Mouse (Mus musculus): ENCODE data around the gene Sco1. TPM values are rescaled to one million over a fixed set of nuclear protein-coding genes. Genes with fewer than 3 reads are reported as not detected.
A peak's percentile ranks its signal among the peaks of the same experiment; 100 is the strongest.

Sco1 gene
- total and polyA plus RNA-seq, 3 experiments, result 14.1 to 32.9 TPM; not detected in 1

DNA sequence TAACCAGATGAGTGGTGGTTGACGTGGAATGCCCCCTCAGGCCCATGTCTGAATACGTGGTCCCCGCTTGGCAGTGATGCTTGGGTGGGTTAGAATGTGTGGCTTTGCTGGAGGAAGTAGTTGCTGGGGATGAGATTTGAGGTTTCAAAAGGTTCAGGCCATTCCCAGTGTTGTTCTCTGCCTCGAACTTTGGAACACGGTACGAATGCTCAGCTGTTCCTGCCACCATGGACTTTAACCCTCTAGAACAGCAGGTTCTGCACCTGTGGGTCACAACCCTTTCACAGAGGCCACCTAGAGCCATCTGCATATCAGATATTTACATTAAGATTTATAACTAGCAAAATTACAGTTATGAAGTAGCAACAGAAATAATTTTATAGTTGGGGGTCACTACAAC is 16.2 kb upstream of the Sco1 start (continued):
- no peak for TF ChIP-seq GATA1 (IDR thresholded peaks at IDR 0.05; ENCODE audit: low read depth, low read length)

DNA sequence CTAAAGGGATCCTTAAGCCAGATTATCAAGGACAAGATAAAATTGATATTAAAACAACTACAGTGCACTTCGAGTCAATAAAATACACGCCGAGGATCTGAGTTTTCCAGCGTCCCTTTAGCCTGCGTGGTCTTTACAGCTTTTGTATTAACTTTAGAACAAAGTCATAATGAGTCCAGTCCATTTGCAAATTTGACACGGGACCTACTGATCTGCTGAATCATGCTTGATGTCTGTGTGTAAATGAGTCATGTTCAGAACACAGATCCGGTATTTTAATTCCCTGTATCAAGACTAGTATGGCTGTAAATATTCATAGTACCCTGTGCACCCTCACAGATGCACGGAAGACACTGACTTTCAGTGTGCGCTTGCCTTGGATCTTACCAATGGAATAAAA is 15.6 kb upstream of the Sco1 start:
- no peak for TF ChIP-seq USF2 (IDR thresholded peaks at IDR 0.05; ENCODE audit: borderline replicate concordance in 1 of 2, insufficient read depth in 1 of 2, low read depth in 1 of 2, low read length in 2 of 2)
- TF ChIP-seq POLR2AphosphoS2 (IDR thresholded peaks at IDR 0.05; ENCODE audit: low read length), result 0 out of 2 replicates have a peak, but pooled peaks have one; percentile 53
- no peak for TF ChIP-seq NRF1 (IDR thresholded peaks at IDR 0.05; ENCODE audit: insufficient read depth, low read depth, low read length, poor library complexity, severe bottlenecking)
- no peak for TF ChIP-seq SMC3 (IDR thresholded peaks at IDR 0.05; ENCODE audit: low read depth, low read length)
- no peak for TF ChIP-seq TAL1 (IDR thresholded peaks at IDR 0.05; ENCODE audit: low read length)
- Histone ChIP-seq H3K79me2 (ENCODE audit: control insufficient read depth, insufficient read depth, low read length, poor library complexity) (no peaks in the 10 kb centered on the region), H3K36me3 (ENCODE audit: control insufficient read depth in 1 of 2, insufficient read depth in 2 of 2, low read length in 2 of 2) (peaks cover 0 to 6% of the 10 kb centered on the region in 2 experiments; a peak in 2 of 4 replicates), H3K4me1 (ENCODE audit: control insufficient read depth in 1 of 2, insufficient read depth in 2 of 2, low read length in 2 of 2) (no peaks in the 10 kb centered on the region), H3K9me3 (replicated peaks; ENCODE audit: insufficient read depth, low read length) (no peaks in the 10 kb centered on the region), H3K27ac (ENCODE audit: control insufficient read depth, low read depth, low read length) (no peak overlapping the region), H3K4me3 (ENCODE audit: control insufficient read depth in 1 of 2, insufficient read depth in 1 of 2, low read depth in 2 of 2, low read length in 2 of 2) (no peak overlapping the region), H3K27me3 (ENCODE audit: control insufficient read depth in 1 of 2, insufficient read depth in 2 of 2, low read length in 2 of 2) (no peaks in the 10 kb centered on the region), H3K9ac (ENCODE audit: control insufficient read depth, low read depth, low read length, poor library complexity, severe bottlenecking) (no peak overlapping the region)
- no peak for DNase-seq (ENCODE audit: low read depth, low spot score)

DNA sequence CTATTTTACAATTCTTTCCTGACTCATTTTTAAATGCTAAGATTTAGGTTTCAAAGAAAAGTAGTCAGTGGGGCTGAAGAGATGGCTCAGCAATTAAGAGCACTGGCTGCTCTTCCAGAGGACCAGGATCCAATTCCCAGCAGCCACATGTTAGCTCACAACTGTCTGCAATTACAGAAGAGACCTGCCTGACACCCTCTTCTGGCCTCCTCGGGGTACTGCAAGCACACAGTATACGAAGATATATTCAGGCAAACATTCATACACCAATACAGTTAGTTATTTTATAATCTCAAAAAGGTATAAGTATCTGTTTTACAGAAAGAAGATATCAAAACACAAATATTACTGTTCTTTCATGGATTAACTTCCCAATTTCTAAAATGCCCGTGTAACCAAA is 12.7 kb upstream of the Sco1 start:
- Histone ChIP-seq H3K4me3 (ENCODE audit: control insufficient read depth in 1 of 2, insufficient read depth in 1 of 2, low read depth in 2 of 2, low read length in 2 of 2) (no peak overlapping the region), H3K9me3 (replicated peaks; ENCODE audit: insufficient read depth, low read length) (no peaks in the 10 kb centered on the region), H3K79me2 (ENCODE audit: control insufficient read depth, insufficient read depth, low read length, poor library complexity) (no peaks in the 10 kb centered on the region), H3K27ac (ENCODE audit: control insufficient read depth, low read depth, low read length) (no peak overlapping the region), H3K36me3 (ENCODE audit: control insufficient read depth in 1 of 2, insufficient read depth in 2 of 2, low read length in 2 of 2) (peaks cover 0 to 6% of the 10 kb centered on the region in 2 experiments; a peak in 2 of 4 replicates), H3K9ac (ENCODE audit: control insufficient read depth, low read depth, low read length, poor library complexity, severe bottlenecking) (no peak overlapping the region), H3K27me3 (ENCODE audit: control insufficient read depth in 1 of 2, insufficient read depth in 2 of 2, low read length in 2 of 2) (no peaks in the 10 kb centered on the region), H3K4me1 (ENCODE audit: control insufficient read depth in 1 of 2, insufficient read depth in 2 of 2, low read length in 2 of 2) (no peaks in the 10 kb centered on the region)
- TF ChIP-seq BHLHE40 (IDR thresholded peaks at IDR 0.05; ENCODE audit: borderline replicate concordance, low read depth, low read length) (no peak), RCOR1 (IDR thresholded peaks at IDR 0.05; ENCODE audit: low read depth, low read length) (no peak), POLR2A (IDR thresholded peaks at IDR 0.05; ENCODE audit: control insufficient read depth in 1 of 2, insufficient read depth in 1 of 2, low read depth in 1 of 2, low read length in 2 of 2, poor library complexity in 1 of 2) (no peak), SIN3A (IDR thresholded peaks at IDR 0.05; ENCODE audit: low read length) (no peak), MAZ (IDR thresholded peaks at IDR 0.05; ENCODE audit: low read depth, low read length) (no peak), HCFC1 (IDR thresholded peaks at IDR 0.05; ENCODE audit: low read depth, low read length) (no peak), TCF12 (IDR thresholded peaks at IDR 0.05; ENCODE audit: low read depth, low read length) (no peak), GATA1 (IDR thresholded peaks at IDR 0.05; ENCODE audit: low read depth, low read length) (no peak), MAFK (IDR thresholded peaks at IDR 0.05; ENCODE audit: borderline replicate concordance, low read depth, low read length) (no peak), ZC3H11A (IDR thresholded peaks at IDR 0.05; ENCODE audit: low read depth, low read length) (no peak), MEF2A (IDR thresholded peaks at IDR 0.05; ENCODE audit: extremely low read depth, insufficient replicate concordance, low read depth, low read length, poor library complexity, severe bottlenecking) (no peak), CHD1 (IDR thresholded peaks at IDR 0.05; ENCODE audit: low read depth, low read length) (no peak), KAT2A (conservative IDR thresholded peaks at IDR 0.05; ENCODE audit: low read depth, low read length) (no peak), MXI1 (IDR thresholded peaks at IDR 0.05; ENCODE audit: low read depth, low read length) (no peak), MYB (IDR thresholded peaks at IDR 0.05; ENCODE audit: low read depth, low read length) (no peak), ETS1 (IDR thresholded peaks at IDR 0.05; ENCODE audit: low read depth, low read length) (no peak), EP300 (IDR thresholded peaks at IDR 0.05; ENCODE audit: low read depth in 1 of 2, low read length in 2 of 2) (no peak), ZMIZ1 (IDR thresholded peaks at IDR 0.05; ENCODE audit: low read depth, low read length) (no peak), POLR2AphosphoS5 (IDR thresholded peaks at IDR 0.05; ENCODE audit: borderline replicate concordance, low read depth, low read length) (no peak), CHD2 (IDR thresholded peaks at IDR 0.05; ENCODE audit: low read length) (no peak), SMC3 (IDR thresholded peaks at IDR 0.05; ENCODE audit: low read depth, low read length) (peak; percentile 27; the same call in 1 of the 2 replicates), UBTF (IDR thresholded peaks at IDR 0.05; ENCODE audit: borderline replicate concordance, insufficient read depth, low read depth, low read length) (no peak), CTCF (IDR thresholded peaks at IDR 0.05 in 2 of 3, conservative IDR thresholded peaks at IDR 0.05 in 1 of 3; ENCODE audit: control insufficient read depth in 1 of 3, insufficient read depth in 1 of 3, low read depth in 2 of 3, low read length in 3 of 3, poor library complexity in 1 of 3, severe bottlenecking in 1 of 3) (peak; percentile 50 to 58 (median 53)), MYC (IDR thresholded peaks at IDR 0.05; ENCODE audit: low read depth, low read length) (0 out of 2 replicates have a peak, but pooled peaks have one; percentile 33), NELFE (IDR thresholded peaks at IDR 0.05; ENCODE audit: low read depth, low read length) (no peak), E2F4 (IDR thresholded peaks at IDR 0.05; ENCODE audit: borderline replicate concordance, low read depth, low read length) (no peak)
- DNase-seq (ENCODE audit: low read depth, low spot score), result peak; percentile 60

Data from MEL (cell line).